Mouse (Mus musculus) c-Kit-positive CD71-positive TER-119-negative erythroid progenitor cells, embryonic 14.5 days (primary cell): ENCODE results near the gene Mphosph10.
A peak's percentile ranks its signal among the peaks of the same experiment; 100 is the strongest.

Source experiments
- DNase-seq: peaks from one replicate; pipeline ENCODE4 v3.0.0-alpha.2; 2013; ENCODE audit warnings: low read depth

The Mphosph10 gene

GRCm38 (mm10) chr7:64351087-64351486 lies 41.0 kb downstream of the Mphosph10 start:
- no peak for DNase-seq

- no peak for DNase-seq
Measured at GRCm38 (mm10) chr7:64349147-64349861, 42.8 kb downstream of the Mphosph10 start.

DNA sequence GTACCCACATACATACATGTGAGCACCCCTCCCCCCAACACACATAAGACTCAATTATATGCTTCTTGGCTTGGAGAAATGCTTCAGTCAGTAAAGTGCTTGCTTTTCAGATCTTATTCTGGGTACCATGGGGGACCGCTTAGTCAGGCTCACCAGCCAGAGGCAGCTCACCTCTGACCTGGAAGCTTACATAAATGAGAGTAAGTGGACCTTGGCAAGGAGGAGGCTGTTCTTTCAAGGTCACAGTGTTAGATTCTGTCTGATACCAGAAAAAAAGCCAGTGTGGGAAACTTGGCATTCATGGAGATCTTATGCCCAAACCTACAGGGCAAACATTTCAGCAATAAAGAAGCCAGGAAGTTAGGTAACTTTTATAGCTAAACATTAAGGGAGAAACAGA lies 44.3 kb downstream of the Mphosph10 start:
- DNase-seq = no peak

GRCm38 (mm10) chr7:64332686-64333085 lies 59.4 kb downstream of the Mphosph10 start:
- no peak for DNase-seq

DNA sequence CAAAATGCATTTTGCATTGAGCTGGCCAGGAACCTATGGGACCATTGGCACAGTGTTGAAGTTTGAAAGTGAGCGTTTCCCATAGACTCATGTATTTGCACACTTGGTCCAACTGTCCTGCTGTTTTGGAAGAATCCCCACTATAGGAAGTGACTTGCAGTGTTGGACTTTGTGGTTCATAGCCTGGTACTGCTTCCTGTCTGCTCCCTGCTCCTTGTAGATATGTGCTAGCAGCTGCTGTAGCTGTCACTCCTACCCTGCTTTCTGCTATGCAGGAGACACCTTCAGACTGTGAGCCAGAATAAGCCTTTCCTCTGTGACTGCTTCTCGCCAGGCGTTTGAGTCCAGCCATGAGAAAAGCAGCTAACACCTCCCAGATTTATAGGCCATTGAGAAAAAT lies 60.8 kb downstream of the Mphosph10 start:
- no peak for DNase-seq

- no peak for DNase-seq
Measured at GRCm38 (mm10) chr7:64327486-64327885, 64.6 kb downstream of the Mphosph10 start.

GRCm38 (mm10) chr7:64326892-64327291 lies 65.2 kb downstream of the Mphosph10 start:
- peak; percentile 74 for DNase-seq
